Mouse (Mus musculus): ENCODE results near the gene Hp1bp3.
A peak's percentile ranks its signal among the peaks of the same experiment; 100 is the strongest.

The Hp1bp3 gene

DNA sequence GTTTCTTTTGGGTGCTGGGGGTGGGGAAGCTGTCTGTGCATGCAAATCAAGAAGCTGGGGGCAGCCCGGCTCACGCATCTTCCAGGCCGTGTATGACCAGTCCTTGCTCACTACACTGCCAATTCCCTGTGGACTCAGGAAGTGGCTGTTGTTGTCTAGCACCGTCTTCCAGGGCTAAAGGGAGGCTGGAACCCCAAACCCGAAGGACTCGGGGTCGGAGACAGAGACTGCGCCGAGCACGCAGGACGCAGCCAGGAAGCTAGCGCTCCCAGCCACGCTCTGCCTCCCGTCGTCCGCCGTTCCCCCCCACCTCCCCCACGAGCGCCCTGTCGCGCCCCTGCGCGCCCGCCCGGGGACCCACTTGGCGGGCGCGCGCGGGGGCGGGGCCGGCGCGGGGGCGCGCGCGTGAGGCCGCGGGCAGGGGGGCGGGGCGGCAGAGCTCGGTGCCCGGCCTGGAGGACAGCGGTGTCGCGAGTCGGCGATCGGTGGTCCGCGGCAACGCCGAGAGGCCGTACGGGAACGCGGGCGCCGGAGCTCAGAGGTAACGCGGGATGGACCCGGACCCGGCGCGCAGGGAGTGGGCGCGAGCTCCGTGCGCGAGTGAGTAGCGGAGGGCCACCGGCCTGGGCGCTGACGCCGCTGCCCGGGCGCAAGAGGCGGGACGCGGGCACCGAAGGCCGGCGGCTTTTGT, at the start of gene Hp1bp3:
Gene Hp1bp3, plus strand, starts transcription at position 97 of the 691 bp plus-strand sequence.
- DNase-seq: peak; percentile 90 to 91

DNA sequence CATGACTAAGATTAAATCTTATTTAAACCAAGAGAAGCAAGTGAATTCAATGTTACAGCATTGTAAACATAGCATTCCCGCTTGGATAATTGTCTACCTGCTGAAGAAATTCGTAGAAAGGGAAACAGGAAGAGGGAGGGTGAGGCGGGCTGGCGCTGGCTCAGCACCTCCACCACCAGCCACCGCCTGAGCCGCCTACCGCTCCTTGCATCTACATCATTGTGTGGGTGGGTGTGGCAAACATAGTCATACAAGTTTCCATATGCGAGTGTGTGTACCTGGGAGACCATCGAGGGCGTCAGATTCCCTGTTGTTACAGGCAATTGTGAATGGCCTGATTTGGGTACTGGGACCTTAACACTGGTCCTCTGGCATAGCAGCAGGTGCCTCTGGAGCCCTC, 49.6 kb upstream of the Hp1bp3 start:
- DNase-seq: no peak

DNA sequence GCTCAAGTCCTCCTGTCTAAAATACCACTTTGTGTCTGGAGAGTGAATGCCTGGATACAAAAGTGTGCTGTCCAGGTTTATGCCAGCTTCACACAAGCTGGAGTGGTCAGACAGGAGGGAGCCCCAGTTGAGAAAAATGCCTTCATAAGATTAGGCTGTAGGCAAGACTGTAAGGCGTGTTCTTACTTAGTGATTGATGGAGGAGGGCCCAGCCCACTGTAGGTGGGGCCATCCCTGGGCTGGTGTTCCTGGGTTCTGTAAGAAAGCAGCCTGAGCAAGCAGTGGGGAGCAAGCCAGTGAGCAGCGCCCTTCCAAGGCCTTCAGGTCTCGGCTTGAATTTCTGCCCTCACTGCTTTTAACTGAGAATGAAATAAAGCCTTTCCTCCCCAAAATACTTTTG, 47.9 kb upstream of the Hp1bp3 start:
- DNase-seq: no peak

DNA sequence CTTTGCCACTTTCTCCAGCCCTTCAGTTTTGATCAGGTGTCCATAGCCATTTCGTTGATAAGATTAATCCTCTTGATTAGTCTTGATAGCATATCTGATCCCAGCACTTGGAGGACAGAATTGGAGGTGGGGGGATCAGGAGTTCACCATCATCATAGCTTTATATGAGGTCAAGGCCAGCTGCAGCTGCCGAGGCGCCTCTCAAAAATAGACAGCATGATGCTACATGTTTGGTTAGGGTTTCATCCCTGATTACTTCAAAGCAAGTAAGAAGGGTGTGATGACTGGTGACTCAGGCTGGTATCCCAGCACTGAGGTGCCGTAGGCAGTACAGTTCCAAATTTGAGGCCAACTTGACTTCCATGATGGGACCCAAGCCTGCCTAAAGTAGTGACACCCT, 46.7 kb upstream of the Hp1bp3 start:
- no peak for DNase-seq

DNA sequence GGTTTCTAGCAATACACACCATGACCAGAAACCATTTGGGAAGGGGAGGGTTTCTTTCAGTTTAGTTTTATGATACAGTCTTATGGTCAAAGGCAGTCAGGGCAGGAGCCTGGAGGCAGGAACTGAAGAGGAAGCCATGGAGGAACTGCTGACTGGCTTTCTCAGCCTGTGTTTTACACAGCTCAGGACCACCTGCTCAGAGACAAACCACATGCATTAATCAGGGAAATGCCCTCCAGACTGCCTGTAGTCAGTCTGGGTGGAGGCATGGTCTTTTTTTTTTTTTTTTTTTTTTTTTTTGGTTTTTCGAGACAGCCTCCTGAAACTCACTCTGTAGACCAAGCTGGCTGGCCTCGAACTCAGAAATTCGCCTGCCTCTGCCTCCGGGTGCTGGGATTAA, 43.4 kb upstream of the Hp1bp3 start:
- DNase-seq: no peak

DNA sequence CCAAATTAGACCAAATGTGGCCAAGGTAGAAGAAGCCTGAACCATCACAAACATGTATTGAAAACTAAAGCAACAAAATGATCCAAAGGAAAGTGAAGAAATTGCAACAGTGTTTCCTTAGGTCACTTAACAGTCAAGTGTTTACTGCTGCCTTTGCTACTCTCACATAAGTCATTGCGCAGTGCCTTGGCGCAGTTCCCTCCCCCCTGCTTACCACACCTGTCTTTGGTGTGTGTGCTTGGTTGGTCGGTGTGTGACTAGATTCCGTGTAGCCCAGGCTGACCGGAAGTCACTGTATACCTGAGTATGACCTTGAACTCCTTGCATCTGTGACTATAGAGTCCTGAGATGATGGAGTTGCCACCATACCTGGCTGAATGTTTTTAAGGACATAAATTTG, 36.7 kb upstream of the Hp1bp3 start:
- DNase-seq: peak; percentile 8 to 21

DNA sequence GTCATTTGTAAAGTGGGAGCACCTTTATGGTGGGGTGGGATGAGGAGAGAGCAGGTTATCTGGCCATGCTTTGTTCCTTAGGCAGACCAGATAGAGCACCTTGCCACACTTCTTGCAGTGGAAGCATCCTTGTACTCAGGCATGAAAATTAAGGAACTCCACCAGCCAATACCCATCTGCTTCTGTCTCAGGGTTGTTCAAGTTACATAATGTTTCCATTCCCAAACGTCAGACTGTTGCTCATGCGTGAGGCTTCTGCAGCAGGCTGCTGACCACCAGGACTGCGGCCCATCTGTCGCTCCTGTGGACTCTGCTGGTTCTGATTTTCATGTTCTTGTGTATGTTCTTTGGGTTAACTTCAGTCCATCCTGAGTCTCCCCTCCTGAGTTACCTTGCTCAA, 35.4 kb upstream of the Hp1bp3 start:
- no peak for DNase-seq

DNA sequence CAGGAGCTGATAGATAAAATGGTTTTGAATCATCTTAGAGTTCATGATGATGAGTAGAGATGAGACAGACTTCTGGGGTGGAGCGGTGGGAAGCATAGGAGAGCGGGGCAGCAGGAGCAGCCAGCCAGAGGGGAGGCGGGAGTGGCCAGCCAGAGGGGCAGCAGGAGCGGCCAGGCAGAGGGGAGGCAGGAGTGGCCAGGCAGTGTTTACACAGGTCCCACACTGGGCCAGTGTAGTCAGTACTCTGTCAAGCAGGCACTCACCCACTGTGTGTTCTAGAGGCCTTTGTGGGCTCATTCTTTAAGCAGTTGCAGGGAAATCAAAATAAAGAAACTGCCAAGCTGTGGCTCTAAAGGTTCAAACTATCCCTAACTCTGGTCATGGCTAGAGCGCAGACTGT, 32.0 kb upstream of the Hp1bp3 start:
- no peak for DNase-seq

DNA sequence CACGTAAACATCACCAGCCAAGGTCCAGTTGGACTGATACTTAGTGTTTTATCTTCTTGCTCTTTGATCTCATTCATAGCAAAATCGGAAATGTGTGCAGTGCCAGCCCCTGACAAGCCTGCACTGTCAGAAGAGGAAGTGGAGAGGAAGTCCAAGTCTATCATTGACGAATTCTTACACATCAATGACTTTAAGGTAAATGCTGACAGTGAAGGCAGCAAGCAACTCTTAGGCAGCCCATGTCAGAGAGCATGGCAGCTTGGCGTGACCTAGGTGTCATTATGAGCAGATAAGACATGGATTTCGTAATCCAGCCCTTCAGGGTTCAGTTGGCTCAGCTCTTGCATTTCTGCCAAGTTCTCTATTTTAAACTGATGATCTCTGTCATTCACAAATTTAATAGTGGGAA, 31.5 kb upstream of the Hp1bp3 start:
- DNase-seq: no peak

DNA sequence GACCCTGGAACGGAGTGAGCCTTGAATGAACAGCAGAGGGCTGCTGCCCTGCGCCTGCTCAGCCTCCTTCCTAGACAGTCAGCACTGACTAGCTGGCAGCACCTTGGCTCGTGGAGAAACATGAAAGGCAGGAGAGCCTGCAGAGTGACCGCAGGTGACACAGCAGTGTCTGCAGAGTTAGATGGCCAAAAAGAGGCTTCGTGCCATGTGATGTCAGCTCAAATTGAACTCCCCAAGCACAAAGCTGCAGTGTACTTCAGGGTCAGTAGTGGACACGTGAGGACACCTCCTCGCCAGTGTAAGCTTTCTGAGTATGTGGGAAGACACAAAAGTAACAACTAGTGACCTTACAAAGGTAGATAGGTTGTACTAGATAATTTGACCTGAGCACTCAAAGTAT, 30.1 kb upstream of the Hp1bp3 start:
- DNase-seq: no peak

DNA sequence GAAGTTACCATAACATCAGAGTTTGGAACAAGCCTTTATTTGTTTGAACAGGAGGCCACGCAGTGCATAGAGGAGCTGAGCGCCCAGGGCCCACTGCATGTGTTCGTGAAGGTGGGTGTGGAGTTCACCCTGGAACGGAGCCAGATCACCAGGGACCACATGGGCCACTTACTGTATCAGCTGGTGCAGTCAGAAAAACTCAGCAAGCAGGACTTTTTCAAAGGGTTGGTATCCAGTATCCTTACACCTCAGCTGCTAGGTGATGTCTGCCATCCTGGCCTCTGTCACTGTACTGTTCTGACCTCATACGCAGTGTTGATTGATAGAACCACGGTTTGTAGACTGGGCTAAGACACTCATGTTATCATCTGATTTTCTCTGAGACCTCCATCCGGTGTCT, 28.1 kb upstream of the Hp1bp3 start:
- peak; percentile 24 to 25 for DNase-seq

DNA sequence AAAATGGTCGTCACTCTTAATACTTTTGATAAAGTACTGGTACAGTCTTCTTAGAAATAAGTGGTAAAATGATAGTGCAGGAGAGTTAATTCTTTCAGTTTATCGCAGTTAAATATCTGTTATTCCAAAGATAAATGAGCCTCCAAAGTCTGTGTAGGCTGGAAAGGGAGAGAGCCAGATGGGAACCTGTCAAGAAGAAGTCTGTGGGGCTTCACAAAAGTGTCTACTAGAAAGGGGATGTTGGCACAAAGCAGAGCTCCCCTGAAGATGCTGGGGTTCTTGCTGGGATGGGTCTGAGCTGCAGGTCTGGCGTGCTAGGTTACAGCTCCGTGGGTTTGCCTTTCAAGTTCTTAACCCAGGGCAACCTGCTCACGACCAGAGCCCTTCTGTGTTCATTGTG, 23.5 kb upstream of the Hp1bp3 start:
- no peak for DNase-seq

DNA sequence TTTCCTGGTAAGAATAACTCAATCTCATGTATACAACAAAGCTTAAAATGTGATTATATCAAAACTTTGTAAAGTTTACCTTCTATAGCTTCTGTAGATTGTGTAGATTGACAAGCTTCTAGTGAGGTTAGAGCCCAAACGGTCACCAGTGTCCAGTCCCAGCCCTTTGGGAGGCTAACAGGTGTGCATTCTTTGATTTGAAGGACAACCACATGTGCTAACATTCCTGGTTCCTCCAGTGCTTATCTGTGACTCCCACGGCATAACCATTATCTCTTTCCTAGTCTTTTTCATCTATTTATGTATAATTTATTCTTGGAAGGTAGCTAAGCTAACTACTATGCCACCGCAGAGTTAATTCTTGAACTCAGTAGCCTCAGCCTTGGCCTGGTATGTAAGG, 15.3 kb upstream of the Hp1bp3 start:
- DNase-seq: no peak

DNA sequence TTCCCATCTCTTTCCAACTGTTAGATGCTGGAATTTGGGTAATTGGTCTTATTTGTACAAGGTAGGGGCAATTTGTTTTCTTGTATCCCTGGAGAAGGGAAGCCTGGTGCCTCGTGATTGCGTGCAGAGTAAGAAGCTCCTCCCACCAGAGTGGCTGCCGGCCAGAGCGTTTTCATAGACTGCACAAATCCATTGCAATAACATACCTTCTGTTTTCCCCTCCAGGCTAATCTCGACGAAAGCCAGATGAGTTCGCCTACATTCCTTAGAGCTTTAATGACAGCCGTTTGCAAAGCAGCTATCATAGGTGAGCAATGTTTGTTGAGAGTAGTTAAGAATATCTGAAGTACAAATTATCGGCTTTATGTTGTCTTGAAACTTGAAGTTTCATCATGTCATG, 14.4 kb upstream of the Hp1bp3 start:
- DNase-seq: no peak

DNA sequence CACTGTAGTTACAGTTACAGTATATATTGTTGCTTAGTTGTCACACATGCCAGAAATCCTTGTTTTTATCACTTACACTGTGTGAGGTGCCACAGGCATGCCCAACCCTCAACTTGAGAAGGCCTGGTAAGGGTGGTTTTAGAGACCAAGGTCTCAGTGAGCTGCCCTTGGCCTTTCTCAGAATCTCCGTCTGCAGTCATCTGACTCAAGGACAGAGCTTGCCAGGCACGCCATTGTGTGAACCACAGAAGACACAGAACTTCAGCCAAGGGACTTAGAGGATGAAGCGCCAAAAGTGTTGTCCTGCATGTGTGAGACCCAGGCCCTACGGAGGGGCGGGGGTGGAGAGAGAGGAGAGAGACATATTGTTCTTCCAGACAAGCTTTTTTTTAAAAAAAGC, 6.0 kb upstream of the Hp1bp3 start:
- DNase-seq: no peak

DNA sequence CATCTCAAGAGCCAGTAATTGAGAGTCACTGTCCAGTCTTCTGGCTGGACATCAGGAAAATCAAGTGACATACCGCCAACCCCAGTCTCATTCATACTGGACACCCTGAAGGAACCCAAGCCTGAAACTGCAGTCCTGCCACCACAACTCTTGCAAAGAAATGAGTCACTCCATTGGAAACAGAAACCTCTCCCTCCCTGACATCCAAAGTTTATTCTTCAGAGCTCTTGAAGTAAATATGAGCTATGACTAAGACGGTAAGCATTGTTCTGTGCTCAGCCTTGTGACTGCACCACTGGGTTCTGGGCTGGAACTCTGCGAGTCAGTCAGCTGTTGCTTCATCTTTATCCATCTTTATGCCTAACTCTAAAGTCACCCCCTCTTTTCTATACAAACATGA, 2.2 kb upstream of the Hp1bp3 start:
- DNase-seq: no peak

DNA sequence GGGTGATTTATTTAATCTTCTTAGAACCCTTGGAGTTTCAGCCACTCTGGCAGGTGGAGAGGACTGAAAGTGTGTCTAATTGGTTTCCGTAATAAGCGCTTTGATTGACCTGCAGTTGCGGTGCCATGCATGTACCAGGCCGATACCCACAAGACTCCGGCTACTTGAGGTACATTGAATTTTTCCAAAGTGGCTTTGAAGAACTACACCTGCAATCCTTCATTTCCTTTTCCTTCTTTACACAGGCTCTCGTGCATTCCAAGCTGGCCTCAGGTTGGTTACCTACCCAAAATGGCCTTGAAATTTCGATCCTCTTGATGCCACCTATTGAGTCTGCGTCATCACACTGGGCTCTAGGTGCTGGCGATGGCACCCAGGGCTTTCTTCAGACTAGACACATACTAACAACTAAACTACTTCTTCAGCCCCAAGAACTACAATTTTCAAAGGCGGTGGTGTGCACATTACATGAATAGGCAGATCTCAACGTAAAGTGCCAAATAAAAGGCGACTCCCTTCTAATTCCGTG, 361 bp upstream of the Hp1bp3 start:
- no peak for DNase-seq

DNA sequence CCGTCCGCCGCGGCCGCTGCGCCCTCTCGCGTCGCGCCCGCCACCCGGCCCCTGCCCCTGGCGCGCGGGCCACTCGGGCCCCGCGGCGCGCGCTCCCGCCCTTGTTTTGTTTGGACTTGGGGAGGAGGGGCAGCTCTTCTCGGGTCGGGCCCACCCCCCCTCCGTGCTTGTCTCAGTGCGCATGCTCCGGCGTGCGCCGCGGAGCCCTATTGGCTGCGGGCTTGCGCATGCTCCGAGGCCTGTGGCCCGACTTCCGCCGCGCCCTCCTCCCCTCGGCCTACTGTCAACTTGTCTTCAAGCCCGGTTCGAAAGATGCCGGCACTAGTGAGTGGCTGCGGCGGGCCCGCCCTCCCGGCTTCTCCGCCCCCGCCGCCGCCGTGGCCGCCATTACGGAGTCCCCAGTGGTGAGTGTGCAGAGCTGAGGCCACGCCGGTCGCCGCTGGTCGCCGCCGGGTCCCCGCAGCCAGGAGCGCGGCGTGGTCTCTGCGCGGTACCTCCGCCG, 846 bp downstream of the Hp1bp3 start:
- DNase-seq: peak; percentile 100

DNA sequence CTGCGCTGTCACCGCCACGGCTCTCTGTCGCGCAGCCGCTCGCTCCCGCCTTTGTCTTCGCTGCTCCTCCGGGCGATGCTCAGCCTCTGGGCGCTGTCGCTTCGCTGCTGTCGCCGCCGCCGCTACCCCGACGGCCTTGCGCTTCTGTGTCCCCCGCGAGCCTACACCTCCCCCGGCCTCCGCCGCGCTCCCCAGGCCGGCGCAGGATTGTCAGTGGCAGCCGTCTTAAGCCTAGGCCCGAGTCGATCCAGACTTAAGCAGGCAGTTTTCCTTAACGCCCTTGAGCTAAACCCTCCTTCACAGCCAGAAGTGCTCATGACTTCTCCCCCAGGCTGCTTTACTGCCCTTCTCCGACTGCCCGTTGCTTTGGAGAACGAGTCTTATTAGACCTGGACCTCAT, 1.3 kb downstream of the Hp1bp3 start:
- no peak for DNase-seq

DNA sequence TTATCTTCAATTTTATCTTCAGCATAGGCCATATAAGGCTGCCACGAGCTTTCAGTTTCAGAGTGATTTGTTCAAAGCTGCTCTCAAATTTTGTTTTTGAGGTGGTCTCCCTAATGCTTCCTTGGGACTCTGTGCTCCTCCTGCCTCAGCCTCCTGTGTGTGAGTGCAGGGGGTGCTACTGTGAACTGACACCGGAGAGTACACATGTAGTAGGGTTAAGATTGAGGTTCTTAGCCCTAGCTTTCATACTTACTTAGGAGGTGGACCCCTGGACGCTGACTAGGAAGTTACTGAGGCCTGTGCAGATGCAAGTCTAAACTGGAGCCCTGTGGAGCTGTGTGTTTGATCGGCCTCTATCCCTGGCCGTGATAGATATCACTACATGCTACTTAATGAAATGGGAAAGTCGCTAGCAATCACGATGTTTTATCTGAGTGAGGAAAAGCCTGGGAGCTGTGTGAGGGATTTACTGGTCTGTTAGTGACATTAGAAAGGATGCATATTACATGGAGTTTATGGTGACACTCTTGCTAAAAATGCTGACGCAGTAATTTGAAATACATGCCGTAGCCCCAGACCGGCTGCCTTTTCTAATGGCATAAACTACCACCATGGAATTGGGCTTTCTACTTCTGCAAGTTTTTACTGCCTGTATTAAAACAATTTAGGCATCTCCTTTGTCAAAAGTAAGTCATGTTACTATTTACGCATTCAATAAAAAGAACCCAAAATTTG, 2.0 kb downstream of the Hp1bp3 start:
- peak in 1 of 2 experiments; percentile 14 for DNase-seq

DNA sequence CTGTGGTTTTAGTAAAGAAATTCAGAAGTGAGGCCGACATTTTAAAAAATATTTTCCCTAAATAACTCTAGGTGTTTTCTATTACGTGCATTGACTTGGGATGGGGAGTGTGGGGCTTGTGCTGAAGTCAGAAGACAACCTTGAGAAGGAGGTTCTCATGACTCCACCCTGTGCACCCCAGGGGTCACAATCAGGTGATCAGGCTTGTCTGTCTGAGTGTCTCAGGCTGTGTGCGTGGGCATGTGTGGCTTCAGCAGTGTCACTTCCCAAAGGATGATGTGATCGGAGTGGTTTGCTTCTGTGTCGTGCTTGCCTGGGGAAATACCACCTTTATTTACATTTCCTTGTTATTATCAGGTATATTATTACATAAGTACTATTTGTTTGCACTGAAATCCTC, 3.2 kb downstream of the Hp1bp3 start:
- peak in 1 of 2 experiments; percentile 20 for DNase-seq

DNA sequence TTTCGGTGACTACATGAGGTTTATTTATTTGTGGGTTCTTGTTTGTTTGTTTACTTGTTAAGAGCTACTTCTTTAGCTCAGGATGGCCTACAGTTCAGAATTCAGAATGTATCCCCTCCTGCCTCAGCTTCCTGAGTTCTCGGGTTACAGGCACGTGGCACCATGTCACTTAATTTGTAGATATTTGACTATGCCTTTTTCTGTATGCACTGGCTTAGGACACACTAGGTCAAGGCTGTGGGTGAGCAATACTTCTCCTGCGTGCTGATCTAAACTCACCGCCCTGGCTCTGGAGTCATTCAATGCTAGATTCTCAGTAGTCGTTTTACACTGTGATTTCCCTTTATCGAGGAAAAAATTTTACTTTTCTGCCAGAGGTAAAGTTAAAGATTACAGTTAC, 4.7 kb downstream of the Hp1bp3 start:
- no peak for DNase-seq

DNA sequence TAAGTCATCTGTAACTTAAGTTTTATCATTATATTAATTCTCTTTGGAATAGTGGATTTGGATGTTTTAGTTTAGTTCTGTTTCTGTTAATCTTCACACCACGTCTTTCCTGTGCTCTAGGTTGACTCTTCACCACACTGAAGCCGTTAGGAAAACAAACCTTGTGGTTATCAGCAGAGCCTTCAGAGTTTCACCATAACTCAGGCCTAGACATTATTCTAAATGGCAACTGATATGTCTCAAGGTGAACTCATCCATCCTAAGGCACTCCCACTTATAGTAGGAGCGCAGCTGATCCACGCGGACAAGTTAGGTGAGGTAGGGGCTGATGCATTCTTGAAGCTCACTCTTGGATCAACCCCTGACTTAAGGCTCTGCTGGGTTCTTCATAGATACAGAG, 5.3 kb downstream of the Hp1bp3 start:
- DNase-seq: no peak

DNA sequence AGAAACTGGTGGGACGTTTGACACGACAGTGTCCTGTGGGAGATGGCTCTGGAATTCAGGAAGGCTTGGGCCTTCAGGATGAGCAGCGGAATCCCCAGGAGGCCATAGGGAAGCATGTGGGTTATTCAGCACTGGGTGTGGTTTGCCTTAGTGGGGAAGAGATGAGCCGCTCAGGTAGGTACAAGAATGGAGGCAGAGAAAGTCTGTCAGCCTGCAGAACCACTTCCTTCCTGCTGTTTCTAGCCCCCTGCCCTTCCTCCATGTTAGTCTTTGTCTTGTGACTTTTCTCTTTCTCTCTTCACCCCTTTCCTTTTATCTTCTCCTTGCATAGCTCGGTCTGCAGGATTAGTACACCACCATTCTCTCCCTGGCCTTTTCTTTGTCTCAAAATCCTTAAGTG, 6.3 kb downstream of the Hp1bp3 start:
- DNase-seq: no peak
